Comparison of ENCODE assay signal across 15 mouse cellular contexts in genomic region chr14:59890107-59890506, GRCm38 (mm10).
"Had no signal": no experiment of that assay in that cellular context is flagged by ENCODE, and none has a peak within 500 bp of the region (broad histone marks: within the 10 kb centered on the region; RNA-seq: fewer than 3 reads in every experiment).

No protein-coding gene starts in this region.

- DNase-seq: retina, postnatal 1 day; right cerebral cortex, adult 18-20 months; right cerebral cortex, postnatal 14 days; right cerebral cortex, postnatal 25 days; right cerebral cortex, postnatal 4 days; spleen, adult 18-20 months; thymus, adult 18-20 months; thymus, adult 2 months; thymus, postnatal 14 days; thymus, postnatal 25 days; thymus, postnatal 36 days; thymus, postnatal 4 days had no signal

- H3K4me3 ChIP-seq: neural tube, embryonic 15.5 days; stomach, embryonic 15.5 days had no signal

- H3K4me2 ChIP-seq: neural tube, embryonic 15.5 days; stomach, embryonic 15.5 days had no signal

- H3K9ac ChIP-seq: neural tube, embryonic 15.5 days; stomach, embryonic 15.5 days had no signal

- H3K9me3 ChIP-seq: neural tube, embryonic 15.5 days; stomach, embryonic 15.5 days had no signal

- H3K27me3 ChIP-seq: neural tube, embryonic 15.5 days; stomach, embryonic 15.5 days had no signal

- H3K36me3 ChIP-seq: neural tube, embryonic 15.5 days; stomach, embryonic 15.5 days had no signal

- H3K27ac ChIP-seq: neural tube, embryonic 15.5 days; stomach, embryonic 15.5 days; stomach, postnatal 0 days had no signal
